Mouse (Mus musculus): ENCODE results near the gene Fam163b.

DNA sequence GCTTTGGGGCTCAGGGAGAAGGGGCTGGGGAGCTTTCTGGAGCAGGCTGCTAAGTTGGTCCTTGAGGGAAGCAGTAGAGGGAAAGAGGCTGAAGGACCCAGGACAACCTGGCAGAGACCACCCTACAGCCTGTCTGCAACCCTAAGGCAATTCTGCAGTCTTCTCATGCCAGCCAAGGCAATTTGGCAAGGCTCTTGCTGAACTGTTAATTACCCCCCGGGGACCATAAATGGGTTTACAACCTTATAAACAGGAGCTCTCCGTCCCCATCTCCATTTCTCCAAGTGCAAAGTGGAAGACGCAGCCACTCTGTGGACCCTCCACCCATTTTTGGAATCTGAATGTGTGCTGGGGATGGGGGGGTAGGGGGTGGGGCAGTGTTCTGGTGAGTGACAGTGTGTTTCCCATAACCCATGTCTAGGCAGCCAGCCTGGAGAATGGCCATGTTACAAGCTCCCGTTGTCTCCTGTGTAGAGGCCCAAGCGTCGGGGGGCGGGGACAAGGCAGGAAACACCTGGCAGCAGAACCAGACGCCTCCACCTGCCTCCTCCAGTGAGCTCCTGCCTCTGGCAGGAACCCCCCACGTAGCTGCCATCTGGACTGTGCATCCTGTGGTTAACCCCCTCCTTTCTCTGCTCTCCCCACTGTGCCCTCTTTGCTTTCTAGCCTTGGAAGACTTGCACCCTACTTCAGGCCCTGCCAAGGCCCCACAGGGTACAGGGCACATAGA, 20.5 kb downstream of the Fam163b start:
- no peak for TF ChIP-seq CTCF (IDR thresholded peaks at IDR 0.05; ENCODE audit: low read depth)
- TF ChIP-seq EP300 (optimal IDR thresholded peaks at IDR 0.05), result no peak
